Mouse (Mus musculus) embryo, embryonic 11 days (tissue): ENCODE measurements around the gene Hagh.

Source experiments
- DNase-seq: peaks from one replicate; pipeline ENCODE4 v3.0.0-alpha.2; 2015

Hagh gene

DNA sequence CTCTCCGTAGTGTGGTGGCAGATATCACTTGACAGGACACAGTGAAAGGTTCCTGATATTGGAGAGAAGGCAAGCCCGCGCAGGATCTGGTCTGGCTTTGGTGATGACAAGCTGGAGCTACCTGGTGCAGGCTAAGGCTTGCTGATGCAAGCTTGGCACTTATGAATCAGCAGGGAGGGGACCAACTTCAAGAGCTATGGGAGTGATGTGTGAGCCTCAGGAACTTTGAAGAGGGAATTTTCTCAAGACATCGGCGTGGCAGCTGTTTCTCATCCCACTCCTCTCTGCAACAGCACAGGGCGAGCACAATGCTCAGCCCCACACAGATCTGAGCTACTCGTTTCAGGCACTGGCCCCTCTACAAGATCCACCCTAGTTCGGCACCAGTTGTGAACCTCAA is at the start of gene Hagh:
Hagh (plus strand) TSS at position 302 of the 400 bp plus-strand sequence.
- no peak for DNase-seq

DNA sequence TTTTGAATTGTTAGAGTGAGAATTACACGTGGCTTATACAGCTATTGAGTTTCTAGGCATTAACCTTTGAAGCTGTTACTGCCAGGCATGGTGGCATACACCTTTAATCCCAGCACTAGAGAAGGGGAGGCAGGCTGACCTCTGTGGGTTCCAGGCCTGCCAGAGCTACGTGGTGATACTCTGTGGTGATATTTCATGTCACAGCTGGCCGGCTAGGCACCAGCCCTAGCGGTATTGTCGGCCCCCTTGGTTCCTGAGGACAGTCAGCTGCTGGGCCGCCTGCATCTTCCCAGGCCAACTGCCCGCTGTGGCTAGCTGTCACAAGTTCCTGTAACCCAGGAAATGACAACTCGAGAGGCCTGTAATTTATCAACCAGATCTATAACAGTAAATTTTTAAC is 47.8 kb upstream of the Hagh start:
- DNase-seq, result no peak

DNA sequence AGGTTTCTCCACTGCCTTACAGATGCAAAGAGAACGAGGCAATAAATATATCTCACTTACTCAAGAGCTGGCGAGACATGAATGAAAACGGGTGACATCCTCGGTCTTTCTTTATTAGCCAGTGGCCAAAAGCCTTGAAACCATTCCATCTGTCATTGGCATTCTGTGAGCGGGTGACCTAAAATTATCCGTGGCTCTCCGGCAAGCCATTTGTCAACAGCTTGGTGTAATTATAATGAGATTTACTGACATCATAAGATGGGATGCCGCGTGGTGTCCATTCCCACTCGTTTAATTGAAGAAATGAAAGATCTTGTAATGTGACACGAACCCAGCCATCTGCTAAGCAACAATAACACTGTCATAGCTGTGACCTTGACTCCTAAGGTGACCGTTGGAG is 45.2 kb upstream of the Hagh start:
- DNase-seq, result no peak

DNA sequence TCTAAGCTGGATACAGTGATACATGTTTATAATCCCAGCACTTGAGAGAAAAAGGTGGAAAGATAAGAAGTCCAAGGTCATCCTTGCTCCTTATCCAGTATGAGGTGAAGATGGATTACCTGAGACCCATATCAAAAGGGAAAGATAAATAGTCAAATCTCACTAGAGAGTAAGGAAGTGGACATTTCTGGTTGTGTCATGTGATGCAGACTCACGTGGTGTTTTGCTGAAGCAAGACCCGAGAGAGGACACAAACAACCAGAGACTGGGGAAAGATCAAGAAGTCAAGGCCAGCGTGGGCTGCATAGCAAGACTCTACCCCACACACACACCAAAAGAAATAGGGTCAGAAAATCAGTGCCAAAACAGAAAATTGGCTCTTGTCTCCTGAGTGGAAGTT is 43.0 kb upstream of the Hagh start:
- DNase-seq, result no peak

DNA sequence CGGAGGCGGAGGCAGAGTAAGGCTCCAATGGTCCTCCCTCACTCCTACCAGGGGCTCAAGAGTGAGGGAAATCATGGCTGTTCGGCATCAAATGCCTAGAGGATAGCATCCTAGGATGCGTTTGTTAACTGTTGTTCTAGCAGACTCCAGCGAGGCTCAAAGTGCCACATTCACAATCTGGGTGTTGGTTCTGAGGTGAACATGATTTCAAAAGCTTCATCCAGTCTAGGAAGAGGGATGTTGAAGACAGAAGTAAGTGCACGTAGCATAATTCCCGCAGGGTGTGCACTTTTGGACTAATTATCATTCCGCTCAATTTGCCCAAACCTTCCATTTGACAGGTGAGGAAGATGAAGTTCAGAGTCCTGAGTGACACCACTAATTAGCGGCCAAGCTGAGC is 41.7 kb upstream of the Hagh start:
- DNase-seq, result no peak

DNA sequence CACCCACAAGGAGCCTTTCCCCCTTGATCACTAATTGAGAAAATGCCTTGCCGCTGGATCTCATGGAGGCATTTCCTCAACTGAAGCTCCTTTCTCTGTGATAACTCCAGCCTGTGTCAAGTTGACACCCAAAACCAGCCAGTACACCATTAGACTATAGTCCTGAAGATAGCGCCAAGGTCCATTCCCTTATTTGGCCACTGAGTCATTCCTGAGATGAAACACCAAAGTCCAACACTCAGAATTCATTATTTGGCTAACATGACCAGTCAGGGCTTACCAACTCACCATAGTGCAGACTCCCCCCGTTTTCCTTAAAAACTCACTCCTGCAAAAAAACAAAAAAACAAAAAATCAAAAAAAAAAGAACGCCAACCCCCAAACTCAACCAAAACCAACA is 40.5 kb upstream of the Hagh start:
- no peak for DNase-seq

DNA sequence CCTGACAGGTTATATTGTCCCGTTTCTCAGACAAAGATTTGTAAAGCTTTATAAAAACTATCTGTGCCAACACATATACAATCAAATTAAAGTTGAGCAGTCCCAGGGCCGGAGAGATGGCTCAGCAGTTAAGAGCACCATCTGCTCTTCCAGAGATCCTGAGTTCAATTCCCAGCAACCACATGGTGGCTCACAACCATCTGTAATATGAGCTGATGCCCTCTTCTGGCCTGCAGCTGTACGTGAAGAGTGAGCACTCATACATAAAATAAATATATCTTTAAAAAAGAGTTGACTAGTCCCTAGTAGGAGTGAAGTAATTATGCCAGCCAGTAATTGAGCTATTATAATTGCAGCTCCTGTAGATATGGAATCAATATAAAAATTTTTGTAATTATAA is 39.4 kb upstream of the Hagh start:
- DNase-seq, result no peak

DNA sequence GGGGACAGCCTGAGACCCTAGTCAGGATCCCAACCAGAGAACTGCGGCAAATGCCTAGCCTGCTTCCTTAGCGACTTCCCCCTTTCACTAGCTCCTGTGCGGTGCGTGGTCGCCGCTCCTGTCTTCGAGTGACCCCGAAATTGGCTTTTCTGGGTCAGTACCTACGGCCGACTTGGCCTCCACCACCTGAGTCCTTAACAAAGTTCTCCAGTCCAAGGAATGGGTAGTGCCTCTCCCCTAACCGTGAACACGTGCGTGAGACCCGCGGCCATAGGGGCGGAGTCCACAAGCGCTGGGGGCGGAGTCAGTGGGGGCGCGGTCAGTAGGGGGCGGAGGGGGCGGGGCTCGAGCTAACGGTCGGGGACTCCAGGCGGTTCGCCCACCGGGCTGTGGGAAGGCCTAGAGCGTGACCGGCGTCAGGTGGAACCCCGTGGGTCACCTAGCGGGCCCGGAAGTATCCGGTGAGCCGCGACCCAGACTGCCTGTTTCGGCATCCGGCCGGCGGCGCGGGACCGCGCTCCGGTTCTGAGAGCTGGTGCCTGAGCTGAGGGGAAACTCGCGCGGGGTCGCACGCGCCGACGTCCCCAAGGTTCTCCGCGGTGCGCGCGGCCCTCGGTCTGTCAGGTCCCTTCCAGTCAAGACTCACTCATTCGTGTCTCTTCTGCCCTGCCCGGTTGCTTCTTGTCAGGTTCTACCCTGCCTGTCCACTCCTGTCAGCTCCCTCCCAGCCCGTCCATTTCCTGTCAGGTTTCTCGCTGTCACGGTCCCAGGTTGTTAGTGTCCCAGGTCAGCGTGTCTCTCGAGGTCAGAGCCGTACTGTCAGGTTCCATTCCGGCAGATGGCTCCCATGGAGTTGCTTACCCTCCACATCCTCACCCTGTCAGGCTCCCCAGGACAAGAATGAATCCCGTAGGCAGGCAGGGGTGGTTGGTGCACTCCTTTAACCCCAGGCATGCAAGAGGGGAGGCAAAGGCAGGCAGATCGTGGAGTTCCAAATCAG is 35.7 kb upstream of the Hagh start, which contains the start of gene Meiob:
Meiob (plus strand) TSS at position 338 of the 1,000 bp plus-strand sequence.
- peak; percentile 93 for DNase-seq

DNA sequence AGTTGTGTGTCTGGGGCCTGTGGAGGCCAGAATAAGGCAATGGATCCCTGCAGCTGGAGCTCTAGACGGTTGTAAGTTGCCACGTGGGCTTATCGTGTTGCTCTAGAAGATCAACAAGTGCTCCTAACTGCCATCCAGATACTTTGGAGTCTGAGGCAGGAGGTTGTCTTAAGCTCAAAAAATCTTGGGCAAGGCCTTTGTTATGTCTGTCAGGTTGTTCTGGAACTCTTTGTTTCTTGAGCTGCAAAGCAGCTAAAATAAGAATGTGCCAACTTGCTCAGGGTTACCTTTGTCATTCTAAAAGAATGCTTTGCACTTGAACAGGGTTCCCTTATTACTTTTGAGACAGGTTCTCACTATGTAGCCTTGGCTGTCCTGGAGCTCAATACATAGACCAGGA is 28.7 kb upstream of the Hagh start:
- DNase-seq, result no peak

DNA sequence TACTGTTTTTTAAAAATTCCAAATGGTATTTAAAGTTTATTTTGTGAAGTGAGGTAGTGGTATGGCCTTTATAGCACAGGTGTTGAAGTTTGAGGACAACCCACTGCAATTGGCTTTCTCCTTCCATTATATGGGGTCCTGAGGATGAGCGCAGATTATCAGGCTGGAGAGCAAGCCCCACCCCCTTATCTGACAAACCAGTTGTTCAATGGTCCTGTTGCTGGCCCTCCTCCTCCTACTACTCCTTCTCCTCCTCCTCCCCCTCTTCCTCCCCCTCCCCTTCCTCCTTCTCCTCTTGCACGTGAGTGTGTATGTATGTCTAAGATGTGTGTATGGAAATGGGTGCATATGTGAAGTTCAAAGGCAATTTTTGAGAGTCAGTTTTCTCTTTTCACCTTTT is 27.7 kb upstream of the Hagh start:
- no peak for DNase-seq

DNA sequence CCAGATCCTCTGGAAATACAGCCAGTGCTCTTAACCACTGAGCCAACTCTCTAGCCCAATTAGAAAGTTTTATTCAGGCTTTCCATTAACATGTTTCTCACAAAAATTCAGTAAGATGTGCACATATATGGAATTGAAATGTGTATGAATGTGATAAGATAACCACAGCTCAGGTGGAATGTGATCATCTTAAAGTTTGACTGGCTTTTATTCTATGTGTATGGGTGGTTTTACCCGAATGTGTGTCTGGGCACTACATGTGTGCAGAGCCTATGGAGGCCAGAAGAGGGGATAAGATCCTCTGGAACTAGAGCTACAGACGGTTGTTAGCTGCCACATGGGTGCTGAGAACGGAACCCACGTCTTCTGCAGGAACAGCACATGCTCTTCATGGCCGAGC is 24.7 kb upstream of the Hagh start:
- DNase-seq, result no peak

DNA sequence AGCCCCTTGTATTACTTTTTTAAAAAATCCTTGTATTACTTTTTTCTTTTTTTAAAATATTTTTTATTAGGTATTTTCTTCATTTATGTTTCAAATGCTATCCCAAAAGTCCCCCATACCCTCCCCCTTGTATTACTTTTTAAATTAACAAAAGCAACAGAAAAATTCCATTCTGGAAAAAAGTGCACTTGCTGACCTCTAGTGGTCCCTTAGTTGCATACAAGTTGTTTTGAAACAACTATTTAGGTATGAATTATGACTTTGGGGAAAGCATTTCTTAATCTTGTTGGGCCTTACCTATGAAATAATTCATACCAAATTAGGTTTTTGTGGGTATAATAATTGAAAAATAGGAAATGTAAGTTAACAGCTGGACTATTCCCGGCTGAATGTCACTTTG is 22.4 kb upstream of the Hagh start:
- peak; percentile 39 for DNase-seq

DNA sequence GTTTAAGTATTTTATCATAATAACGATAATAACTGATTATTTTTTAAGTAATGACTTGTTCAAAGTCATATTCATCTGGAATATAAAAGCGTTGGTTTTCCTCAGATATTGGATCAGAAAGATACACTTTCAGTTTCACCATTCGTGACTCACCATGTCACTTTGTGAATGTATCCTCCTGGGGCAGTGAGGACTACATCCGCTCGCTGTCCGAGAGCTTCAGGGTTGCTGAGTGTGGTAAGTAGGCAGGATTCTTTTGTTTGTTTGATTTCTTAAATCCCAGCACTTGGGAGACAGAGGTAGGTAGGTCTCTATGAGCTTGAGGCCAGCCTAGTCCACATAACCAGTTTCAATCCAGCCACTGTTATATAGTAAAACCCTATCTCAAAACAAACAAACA is 21.8 kb upstream of the Hagh start:
- no peak for DNase-seq

DNA sequence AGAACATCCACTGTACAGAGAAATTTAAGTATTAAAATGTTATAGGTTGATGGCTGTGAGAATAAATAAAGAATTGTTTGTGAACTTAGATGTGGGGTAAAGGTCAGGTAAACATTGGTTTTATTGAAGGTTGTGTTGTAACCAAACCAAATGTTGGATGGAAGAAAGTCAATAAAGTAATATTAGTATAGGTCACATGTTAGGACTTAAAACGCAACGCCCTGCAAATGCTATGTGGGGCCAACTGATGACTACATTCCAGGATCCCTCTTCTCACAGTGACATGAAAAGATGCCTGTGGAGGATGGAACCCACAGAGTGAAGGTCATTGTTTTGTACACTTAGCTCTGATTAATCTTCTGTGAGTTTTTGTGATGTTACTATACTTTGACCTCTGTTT is 20.5 kb upstream of the Hagh start:
- DNase-seq, result no peak

DNA sequence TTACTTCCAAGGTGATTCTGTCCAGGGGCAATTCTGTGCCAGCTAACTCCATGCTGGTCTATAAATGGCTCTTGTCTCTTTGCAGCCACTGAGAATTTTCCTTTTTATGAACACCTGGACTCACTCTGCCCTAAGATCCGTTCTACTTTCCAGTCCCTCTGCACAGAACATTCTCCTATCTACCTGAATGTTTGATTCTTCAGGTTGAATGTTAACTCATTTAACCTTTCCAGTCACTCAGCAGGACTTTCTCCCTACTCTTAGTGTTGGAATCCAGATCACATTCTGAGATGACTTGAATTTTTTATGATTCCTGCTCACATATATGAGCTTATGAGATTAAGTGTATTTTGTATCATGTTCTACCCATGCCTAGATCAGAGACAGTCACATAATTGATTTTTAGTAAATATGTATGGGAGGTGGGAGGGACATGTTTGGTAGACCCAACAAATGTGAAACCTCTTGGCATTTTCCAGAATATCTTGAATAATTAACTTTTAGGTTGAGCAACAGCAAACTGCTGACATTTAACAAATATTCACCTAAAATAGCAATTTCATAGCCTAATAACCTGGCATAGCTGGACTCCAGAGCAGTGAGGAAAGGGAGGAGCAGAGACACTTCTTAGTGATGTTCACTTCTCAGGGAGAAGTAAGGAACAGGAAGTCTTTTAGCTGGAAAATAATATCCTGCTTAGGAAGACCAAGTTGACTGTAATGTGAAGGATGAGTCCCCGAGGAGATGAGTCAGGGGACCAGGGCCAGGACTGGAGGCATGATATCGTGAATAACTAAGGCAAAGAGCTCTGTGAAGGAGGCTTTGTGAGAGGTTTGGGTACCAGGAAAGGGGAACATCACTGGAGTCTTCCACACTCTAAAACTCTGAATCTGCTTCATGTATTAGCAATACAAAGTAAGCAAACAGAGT is 18.3 kb upstream of the Hagh start:
- DNase-seq, result no peak

DNA sequence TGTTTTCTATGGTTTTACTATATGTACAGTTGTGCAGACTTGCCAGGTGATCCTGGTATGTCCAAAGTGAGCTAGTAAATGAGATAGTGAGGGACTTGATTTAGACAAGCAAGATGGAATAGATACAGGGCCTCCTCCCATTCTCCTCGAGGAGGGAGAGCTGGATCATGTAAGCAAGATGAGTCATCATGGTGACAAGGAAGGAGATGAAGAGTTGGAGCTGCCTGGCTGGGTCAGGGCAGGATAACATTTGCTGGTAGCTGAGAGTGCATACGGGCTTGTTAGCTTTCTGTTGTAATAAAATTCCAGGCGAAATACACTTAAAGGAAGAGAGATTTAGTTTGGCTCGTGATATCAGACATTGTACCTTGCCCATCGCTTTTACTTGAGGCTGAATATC is 398 bp downstream of the Hagh start:
- DNase-seq, result no peak

DNA sequence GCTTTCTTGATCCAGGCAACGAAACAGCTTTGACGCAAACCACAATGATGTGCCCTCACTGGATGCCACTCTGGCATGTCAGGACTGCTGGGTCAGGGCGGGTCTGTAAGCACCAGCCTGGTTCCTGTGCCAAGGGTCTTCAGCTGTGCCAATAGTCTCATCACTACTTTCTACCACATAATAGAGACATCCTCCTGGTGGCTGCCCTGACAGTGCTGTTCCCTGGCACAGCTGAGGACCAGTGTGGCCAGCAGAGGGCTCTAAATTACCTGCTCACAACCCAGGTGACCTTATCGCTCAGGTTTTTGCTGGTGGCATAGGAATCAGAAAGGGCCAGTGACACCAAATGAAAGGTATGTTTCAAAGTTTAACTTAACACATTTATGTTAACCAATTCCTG is 1.2 kb downstream of the Hagh start:
- DNase-seq, result no peak

DNA sequence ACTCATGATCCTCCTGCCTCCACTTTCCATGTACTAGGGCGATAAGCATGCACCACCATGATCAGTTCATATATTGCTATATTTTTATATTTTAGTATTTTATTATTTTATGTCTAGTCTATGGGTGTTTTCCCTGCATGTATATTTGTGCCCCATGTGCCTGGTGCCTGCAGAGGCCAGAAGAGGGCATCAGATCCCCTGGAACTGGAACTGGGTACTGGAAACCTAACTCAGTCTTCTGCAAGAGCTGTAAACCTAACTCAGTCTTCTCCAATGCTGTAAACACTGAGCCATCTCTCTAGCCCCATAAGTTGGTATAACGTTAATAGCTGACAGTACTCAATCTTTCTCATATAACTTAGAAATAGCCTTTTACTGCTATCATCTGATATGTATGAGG is 2.7 kb downstream of the Hagh start:
- DNase-seq, result no peak

DNA sequence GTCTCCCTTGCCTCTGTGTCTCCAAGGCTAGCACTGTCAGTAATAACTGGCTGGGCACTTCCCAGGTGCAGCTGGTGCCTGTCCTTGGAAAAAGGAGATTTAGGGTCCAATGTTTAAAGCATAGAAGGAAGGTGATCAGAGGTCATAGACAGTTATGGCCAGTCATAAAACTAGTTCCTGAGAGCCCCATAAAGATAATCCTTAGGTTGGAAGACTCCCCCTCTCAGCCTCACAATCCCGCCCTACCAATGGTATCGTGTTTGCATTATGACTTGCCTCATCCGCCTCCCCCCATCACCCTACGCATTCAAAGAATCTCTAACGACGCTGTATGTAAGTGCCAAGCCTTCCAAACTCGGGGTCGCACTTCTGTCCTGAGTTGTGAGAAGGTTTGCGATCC is 4.6 kb downstream of the Hagh start:
- no peak for DNase-seq

DNA sequence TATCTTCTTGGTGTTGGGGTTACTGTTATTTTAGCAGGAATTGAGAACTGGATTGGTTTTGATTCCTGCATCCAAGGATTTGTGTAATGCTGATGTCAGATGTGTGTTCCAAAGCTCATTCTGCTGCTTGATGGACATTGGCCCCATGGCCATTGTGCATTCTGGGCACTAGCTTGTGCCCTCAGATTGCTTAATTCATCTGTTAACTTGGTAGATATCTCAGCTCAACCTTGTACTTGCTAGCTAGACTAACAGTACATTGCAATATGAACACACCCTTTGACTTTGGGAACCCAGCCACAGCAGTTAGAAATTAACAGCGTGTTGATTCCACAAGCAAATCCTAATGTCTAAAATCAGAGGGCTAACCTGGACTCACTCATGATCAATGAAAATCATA is 7.4 kb downstream of the Hagh start:
- DNase-seq, result no peak

DNA sequence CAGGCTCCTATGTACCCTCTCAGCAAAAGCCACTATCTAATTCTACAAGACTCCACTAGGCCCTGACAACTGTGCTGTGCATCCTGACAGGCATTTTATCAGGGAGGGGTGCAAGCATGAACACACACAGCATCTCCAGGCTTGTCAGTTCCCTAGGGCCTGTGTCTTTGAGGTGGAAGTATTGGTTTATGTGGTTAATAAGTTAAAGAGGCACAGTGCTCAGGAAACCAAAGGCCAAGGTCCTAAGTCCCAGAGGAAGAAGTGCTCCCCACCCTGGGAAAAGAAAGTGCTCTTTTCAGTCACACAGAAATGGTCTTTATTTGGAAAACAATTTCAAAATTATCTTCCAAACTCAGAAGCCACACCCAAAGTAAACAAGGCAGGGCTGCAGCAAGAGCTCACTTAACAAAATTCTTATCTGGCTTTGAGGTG is 8.7 kb downstream of the Hagh start:
- DNase-seq, result no peak

DNA sequence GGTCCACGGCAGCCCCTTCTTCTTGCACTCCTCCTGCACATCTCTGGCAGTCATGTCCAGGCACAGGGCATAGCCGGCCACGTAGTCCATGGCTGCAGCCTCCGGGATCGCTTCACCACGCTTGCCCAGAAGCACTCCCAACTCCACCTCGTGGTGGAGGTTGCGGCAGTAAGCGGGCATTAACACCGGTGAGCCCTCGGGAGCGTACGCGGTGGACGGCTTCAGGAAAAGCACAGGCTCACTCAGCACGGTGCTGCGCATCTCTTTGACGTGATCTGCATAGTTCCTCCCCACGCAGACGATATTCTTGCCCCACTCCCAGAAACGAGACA is 9.8 kb downstream of the Hagh start:
- no peak for DNase-seq

DNA sequence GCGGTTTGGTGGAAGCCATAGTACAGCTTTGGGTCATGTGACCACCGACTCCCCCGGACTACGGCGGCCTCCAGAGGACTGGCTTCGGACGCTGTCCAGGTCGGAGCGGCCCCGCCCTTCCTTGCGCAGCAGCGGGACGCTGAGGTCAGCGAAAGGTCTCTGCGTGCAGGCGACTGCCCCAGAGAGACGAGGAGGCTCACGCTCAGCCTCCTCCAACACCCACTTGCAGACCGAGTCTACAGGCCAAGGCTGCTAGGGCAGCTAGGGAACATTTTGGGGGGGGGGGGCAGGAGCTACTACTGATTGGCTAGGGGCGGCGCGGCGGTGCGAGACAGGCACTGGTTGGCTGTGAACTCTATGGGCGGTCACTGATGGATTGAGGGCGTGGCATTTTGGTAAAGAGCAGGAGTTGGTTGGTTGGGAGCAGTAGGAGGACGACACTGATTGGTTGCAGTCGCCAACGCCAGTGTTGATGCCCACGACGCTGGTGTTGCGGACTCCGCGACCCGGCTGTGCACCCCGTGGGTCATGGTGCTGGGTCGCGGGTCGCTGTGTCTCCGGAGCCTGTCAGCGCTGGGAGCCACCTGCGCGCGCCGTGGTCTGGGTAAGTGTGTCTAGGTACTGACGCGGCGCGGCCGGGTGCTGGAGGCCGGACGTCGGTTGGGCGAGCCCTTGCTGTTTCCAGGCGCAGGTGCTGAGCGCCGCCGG is 10.3 kb downstream of the Hagh start, which contains the start of gene Fahd1:
Fahd1 (minus strand) TSS at position 300 of the 708 bp plus-strand sequence.
- peak; percentile 97 for DNase-seq
